Mouse (Mus musculus) lung, postnatal 36 days (tissue): Measurements from ENCODE around the gene Sec31b.

Source experiments
- DNase-seq: peaks from one replicate; pipeline ENCODE4 v3.0.0; 2022; ENCODE audit warnings: mixed read lengths

Sec31b gene

DNA sequence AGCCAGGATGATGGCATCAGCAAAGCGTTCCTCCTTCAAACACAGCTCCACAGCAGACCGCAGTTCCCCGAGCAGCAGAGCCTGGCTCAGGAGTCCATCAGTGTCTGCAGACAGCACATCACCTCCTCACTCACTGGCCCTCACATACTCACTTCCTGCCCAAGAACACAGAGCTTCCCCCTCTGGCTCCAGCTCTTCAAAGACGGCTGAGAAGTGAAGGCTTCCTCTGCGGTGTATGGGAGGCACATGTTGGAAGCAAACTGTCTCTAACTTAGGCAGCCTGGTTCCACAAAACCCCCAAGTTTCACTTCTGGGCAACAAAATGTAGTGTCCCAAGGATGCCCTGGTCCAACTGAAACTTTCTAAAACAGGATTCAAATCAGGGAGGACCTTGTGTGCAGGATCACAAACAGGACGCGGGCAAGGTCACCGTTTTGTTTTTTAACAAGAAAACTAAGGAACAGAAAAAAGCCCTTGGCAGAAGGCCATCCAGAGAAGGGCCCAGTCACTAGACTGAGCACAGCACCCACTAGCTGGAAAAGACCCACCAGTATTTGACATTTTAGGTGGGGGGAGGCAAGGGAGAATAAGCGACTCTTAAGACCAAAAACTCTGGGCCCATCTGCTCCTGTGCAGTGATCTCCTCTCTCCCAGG lies 20.0 kb downstream of the Sec31b start:
- DNase-seq = no peak

DNA sequence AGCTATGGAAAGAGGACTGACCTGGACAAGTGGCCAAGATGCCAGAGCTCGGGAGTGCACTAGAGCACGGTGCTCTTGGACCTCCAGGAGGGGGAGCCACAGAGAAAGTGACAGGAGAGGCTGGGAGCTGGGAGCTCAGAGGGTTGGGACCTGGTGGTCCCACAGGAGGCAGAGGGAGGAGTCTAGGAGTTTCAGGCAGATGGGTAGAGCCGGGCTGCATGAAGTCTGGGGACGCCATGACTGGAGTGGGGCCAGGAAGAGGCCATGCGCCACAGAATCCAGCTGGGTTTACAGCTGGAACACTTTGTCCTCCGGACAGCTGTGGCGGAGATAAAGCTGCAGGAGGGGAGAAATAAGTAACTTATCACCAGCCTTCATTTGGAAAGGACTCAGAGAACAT lies 26.5 kb downstream of the Sec31b start:
- DNase-seq = peak; percentile 32

DNA sequence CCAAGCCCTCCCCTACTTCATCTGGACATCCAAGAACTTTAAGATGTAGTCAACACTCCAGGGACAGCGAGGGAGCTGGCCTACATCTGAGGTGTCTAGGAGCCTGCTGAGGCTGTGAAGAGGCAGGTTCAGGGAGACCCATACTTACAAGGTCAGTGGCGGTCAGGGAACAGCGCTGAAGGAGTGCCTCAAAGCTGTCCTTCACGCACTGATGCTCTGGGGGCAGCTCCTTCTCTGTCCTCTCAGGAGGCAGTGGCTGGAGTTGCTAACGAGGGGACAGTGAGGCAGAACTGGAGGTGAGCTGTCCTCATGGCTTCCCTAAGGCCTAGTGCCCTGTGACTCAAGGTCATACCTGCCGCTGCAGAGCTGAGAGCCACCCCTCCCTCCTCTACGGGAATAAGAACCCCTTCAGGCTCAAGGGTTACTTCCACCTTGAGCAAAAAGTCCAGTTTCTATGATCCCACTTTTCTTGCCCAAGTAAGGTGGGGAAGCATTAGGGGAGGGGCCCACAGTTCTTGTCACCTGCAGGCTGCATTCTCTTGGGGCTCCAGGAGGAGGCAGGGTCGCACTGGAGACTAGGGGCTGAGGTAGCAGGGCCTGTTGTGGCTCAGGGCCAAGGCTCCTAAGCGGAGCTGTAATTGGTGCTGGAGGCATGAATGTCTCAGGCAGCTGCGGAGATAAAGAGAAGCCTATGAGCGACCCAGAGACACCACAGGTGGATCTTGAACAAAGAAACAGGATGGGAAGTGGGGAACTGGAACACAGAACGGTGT lies 27.5 kb downstream of the Sec31b start:
- DNase-seq = no peak

DNA sequence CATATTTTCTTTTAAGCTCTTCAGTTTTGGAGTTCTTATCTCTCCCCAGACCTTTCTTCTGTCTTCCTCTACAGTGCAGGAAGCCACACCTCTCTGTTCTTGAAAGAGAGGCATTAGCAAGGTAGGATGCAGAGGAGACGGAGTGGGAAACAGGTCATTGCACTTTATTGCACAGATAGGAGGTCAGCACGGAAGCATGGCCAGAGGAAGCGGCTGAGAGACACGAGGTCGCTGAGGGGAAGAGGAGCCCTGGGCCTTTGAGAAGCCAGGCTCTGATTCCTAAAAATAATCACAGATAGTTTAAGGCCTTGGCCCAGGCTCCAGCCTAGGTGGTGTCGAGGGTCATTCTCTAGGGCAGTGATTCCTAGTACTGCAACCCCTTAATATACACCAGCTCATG lies 29.9 kb downstream of the Sec31b start:
- no peak for DNase-seq

DNA sequence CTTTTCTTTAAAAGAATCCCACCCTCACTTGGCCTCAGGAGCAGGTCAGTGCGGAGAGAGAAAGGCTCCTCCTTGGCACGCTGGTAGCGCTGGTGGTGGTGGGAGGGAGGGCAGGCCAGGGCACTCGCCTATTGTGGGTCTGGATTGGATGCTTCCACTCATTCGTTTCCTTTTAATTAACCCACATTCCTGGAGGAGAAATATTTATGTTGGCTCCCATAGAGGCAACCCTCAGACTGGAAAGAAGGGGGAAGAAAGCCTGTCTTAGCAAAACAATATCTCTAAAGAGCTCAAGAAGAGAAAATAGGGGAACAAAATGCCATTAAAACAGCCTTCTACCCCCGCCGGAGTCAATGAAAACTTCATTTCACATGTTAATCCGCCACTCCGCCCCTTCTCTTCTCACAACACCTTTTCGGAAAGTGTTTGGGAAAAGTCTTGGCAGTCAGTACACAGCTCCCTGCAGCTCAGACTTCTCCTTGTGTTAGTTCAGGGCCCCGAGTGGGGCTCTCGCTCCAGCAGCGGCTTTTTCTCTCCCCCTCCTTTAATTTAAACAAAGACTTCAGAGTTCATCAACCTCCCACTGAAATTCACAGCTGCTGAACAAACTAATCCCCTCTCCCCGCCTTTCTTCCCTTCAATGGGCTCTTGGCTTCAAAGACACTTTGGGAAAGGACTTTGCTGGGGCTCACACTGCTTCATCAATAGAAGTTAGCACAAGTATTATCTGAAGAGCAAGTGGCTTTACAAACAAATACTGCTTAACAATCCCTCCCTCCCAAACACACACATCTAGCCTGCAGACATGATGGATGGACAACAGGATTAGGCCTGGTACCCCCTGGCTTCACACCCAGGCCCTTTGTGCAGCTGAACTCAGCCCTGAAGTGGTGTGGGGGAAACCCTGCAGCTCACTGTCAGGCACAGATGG lies 30.9 kb downstream of the Sec31b start:
- DNase-seq = no peak

DNA sequence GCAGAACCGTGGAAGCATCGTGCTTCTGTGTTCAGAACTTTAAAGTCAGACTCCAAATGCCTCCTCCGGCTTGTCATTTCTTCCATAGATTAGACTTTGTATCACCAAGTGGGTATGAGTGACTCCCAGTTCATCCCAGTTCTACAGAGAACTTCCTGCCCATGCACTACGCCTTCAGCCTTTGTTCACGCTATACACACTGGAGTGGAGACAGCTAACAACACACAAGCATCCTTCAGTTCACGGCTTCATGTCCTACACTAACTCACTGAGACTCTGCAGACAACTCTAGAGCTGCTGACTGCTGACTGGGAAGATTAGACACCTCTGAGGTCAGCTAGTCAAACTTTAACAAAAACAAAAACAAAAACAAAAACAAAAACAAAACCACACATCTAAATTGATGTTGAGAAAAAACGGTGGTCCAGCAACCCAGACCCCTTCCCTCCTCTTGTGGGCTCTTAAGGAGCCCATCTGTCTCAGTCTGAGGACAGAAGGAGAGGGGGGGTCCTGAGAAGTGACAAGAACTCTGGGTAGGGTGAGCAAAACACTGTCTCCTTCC lies 31.7 kb downstream of the Sec31b start:
- no peak for DNase-seq

DNA sequence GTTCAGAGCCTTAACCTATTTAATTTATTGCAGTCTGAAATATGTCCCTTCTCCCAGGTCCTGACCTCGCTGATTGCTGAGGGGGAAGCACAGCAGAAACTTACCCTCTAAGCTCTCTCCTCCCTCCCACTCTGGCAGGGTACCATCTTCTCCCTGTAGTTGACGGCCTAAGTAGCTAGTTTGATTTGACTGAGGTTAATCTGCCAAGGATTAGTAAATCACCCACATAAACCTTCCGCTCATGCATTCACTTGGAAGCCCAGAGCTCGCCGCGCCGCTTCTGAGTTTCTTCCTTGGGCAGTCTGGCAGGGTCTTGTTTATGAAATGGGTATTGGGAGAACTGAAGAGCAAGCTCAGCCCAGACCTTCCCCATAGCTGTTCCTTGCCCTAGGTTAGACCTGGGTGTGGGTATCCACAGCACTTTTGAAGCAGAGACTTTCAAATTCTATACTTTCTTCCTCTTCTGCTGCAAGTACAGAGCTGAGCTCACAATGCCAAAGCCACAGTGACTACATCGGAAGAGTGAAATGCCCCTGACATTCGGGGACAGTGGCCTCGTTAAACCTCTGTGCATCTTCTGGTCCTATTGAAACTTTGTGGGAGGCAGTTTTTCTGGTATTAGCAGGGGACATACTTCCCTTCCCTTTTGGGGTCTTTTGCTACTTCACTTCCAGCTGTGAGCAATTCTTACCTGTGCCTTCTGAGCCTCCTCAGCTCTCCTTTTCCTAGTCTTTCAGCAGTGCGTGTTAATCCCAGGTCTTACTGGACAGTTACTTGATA lies 32.4 kb downstream of the Sec31b start:
- DNase-seq = no peak

DNA sequence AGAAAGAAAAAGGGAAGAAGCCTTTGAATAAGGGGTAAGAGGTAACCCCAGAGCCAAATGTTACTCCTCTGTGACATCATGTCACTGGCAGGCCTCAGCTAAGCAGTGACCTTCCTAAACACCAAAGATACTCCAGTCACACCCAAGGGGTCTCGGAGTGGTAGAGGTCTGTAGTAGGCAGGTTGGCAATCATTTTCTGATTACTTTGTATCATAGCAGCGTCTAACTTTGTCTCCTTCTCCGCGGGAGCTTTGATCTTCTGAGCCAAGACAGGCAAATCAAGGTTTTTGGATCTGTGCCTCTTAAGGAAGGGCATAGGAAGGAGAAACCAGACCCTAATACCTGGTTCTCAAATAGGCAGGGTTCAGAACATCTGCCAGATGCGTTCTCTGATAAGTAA lies 33.1 kb downstream of the Sec31b start:
- DNase-seq = no peak

DNA sequence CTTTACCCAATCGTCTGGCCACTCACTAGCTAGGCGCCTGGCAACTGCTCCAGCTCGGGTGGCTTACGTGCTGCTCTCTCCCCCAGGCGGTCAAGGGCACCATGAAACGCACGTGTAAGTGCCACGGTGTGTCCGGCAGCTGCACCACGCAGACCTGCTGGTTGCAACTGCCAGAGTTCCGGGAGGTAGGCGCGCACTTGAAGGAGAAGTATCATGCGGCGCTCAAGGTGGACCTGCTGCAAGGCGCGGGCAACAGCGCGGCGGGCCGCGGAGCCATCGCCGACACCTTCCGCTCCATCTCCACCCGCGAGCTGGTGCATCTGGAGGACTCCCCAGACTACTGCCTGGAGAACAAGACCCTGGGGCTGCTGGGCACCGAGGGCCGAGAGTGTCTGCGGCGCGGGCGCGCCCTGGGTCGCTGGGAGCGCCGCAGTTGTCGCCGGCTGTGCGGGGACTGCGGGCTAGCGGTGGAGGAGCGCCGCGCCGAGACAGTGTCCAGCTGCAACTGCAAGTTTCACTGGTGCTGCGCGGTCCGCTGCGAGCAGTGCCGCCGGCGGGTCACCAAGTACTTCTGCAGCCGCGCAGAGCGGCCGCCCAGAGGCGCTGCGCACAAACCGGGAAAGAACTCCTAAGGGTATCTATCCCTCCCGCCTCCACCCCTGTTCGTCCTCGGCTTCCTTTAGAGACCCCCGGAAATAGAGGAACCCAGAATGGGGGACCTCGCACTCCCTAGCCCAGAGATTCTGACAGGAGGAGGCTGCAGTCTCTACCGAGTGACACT lies 34.0 kb downstream of the Sec31b start:
- no peak for DNase-seq

DNA sequence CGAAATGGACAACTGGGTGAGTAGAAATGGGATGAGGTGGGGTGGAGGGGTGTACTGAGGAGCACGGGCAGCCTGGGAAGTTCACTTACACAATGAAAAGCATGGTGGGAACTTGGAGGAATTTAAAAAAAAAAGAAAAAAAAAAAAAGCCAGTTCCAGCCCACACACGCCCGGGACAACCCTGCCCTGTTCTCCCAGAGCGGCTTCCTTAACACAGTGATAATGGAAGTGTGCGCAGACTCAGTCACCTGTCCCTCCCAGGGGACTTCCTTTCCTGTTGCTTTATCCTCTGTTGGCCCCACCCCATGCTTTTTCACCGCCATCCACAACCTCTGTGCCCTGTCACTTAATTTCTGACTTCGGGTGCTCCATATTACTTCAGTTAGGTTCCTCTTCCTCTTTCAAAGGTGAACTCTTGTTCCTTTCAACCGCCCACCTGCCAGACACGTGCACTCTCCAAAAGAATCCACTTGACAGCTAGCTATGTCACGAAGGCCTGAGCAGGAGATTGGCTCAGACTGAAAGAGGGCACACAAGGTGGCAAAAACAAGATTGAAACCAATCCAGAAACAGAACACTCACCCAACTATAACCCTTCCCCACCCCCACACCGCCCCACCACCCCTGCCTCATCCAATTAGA lies 35.0 kb downstream of the Sec31b start:
- DNase-seq = no peak

DNA sequence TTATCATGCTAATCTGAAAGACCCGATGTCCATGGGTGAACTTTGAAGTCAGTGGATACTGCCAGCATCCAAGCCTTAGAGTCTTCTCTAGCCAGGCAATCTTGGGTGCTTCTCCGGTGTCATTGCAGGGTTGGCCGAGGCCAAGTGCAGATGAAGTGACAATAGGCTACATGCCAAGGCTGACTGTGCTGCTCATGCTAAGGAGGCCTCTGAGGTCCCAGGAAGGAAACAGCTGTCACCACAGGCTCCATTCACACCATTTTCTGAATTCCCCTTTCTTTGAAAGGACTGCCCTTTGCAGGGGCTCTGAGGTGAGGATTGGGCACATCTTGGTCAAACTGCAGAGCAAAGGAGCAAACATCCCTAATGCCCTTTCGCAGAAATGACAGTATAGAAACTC lies 42.9 kb downstream of the Sec31b start:
- no peak for DNase-seq

DNA sequence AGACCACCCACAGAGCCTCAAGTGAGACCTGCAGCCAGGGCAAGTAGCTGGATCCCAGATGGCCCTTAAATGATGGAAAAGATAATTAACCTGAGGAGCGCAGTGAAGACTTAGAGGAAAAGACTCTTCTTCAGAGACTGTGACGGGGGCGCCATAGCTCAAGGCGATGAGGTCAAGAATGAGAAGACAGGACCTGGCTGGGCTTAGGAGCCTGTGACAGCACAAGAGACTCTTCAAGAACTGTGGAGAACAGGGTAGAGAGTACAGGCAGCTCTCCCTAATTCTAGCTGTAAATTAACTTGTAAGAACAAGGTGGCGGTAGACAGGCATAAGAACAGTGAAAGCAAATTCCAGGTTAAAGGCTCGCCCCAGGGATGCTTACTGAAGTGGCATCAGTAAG lies 43.7 kb downstream of the Sec31b start:
- no peak for DNase-seq

DNA sequence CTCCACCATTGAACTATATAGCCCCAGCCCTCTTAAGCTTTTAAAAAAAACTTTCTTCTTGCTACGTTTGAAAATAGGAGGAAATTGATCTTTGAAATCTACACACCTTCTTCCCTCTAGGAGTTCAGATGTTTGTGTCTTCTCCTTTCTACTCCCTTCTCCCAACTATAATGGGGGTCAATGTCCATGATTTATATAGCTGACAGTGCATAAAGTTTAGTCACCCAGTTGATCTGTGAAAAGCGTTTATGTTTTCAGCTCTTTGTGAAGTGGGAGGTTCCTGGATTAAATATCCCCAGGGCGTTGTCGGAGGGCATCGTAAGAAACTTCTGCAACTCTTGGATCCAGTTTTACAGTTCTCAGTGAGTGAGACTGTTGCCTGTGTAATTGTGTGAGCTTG lies 45.4 kb downstream of the Sec31b start:
- DNase-seq = no peak

DNA sequence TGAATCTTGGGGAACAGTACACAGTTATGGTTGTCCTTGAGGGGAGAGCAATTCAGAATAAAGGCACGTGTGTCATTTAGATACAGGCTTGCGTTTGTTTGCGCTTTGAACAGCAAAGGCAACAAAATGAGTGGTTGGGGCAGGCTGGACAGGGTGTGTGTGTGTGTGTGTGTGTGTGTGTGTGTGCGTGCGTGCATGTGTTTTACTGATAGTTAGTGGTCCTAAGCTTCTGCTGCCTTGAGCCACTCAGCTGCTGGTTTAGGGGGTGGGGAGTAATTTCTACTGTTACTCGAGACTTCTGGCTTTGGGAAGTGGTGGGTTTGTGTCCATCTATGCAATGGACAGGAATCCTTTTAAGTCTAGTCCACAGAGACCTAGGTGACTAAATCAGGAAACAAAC lies 46.7 kb downstream of the Sec31b start:
- DNase-seq = no peak

DNA sequence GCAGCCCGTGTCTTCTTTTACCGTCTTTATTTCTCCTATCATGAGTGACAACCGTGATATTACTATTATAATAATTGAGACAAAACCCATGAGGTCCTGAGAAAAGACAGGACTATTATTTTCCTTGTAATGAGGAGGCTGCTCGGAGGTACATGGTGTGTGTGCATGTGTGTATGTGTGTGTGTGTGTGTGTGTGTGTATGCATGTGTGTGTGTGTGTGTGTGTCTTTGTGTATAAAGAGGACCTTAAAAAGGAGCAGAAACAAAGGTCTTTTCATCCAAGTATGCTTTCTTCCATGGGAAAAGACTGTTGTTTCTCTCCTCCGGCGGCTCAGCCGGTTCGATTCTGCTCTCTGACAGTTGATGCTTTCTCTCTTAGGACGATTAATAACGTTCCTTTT lies 48.7 kb downstream of the Sec31b start:
- DNase-seq = no peak

DNA sequence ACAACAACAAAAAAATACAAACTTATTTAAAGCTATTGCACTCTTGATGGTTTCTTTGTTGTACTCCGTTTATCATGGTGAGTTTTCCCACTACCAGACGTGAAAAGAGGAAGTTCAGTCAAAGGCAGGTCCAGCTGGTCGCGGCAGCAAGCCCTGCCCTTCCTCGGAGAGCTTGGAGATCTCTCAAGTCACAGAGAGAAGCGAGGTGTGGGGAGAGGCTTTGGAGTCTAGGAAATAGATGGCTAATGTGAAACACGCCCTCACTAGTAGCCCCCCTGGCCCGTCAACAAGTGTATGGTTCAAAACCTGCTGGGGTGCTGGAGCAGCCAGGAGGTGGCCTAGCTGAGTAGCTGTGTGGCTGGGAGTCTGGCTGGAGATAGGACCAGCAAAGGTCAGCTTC lies 49.2 kb downstream of the Sec31b start:
- DNase-seq = no peak

DNA sequence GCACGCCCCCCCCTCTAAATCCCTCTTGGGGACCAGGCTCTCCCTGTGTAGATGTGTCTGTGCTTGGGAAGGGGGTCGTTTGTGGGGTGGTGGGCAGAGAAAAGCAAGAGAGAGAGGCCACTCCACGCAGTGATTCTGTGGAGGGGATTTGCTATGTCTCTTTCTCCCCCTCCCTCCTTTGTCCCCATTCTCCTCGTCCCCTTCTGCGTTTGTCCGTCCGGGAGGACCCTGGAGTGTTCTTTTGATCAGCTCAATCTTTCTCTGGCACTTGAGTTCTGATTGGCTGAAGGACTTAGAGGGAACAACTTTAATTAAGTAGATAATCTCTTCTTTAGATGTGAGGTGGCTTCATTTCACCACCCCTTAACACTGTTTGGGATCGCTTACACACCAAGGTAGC lies 52.5 kb downstream of the Sec31b start, which contains the start of gene Wnt8b:
TSS of gene Wnt8b (plus strand) at position 345 of the 400 bp plus-strand sequence.
- DNase-seq = no peak

DNA sequence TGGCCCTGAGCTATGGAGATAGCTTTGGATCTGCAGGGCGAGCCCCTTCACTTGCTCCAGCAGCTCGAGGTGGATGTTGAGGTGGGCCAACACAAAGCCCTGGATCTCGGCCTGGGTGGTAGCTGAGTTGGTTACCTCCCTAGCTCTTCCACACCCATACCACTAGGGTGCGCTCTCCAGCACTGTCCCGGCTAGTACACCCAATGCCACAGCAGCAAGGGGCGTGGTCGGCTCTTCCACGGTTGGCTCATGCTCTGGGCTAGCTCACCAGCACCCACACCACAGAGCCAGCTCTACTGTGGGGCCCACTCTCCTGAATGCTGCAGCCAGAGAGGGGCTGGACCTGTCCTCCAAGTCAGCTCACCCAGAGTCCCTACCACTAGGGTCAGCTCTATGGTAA lies 58.4 kb downstream of the Sec31b start:
- DNase-seq = peak; percentile 71

DNA sequence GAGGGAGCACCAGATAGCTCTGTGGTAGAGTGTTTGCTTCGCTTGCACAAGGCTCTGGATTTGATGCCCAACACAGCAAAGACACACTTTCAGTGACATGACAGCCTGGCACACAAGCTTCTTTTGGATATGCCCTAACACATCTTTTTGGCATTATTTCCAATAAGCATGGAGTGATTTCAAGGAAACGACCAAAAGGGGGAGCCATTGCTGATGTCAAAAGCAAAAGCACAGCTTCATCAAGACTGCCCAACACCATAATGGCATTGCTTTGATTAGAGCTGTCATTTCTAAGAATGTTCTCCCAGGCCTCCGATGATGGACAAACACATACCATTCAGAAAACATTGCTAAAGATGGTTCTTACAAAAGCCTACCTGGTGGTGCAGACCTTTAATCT lies 69.1 kb downstream of the Sec31b start:
- DNase-seq = peak; percentile 44

DNA sequence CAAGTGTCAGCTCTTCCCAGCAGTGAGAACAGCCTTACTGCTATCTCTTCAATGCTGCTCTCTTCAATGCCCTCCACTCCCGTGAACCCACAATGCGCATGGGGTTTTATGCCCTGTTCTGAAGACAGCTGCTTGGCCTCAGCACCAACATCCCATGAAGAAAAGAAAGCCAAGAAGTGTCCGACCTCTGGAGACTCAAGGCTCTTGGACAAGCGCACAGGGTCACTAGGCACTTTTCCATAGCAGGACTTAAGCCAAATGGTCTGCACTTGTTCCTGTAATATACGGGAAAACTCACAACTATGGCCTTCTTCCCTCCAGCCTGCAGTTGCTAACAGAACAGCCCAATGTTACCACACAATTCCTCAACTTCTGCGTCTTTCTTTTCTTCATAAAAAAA lies 70.4 kb downstream of the Sec31b start:
- peak; percentile 47 for DNase-seq

DNA sequence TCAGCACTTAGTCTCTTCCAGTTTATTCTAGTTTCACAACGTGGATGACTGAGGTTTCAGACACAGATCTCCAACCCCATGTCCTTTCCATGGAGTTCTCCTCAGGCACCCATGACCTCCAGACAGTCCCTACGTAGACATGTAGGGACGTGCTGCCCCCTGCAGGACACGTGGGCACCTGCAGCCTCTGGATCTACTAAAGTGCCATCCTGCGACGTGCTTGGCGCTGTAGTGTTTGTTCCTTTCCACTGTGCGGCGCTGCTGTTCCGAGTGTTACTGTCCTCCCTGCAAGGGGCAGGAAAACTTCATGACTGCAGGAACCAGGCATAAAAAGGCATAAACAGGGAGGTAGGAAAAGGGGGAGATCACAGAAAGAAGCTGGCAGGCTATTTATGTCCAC lies 71.5 kb downstream of the Sec31b start:
- peak; percentile 95 for DNase-seq
